Mouse (Mus musculus) heart, postnatal 0 days (tissue): ENCODE data around the gene Rrnad1.

Experiments
- CTCF ChIP-seq: IDR thresholded peaks from 2 replicates; pipeline ENCODE4 v1.5.1; 2016; ENCODE audit warnings: antibody characterized with exemption, control low read depth, low read depth
- EP300 ChIP-seq: IDR thresholded peaks from 2 replicates; pipeline ENCODE4 v1.6.1; 2016; ENCODE audit warnings: antibody characterized with exemption, low read depth

DNA sequence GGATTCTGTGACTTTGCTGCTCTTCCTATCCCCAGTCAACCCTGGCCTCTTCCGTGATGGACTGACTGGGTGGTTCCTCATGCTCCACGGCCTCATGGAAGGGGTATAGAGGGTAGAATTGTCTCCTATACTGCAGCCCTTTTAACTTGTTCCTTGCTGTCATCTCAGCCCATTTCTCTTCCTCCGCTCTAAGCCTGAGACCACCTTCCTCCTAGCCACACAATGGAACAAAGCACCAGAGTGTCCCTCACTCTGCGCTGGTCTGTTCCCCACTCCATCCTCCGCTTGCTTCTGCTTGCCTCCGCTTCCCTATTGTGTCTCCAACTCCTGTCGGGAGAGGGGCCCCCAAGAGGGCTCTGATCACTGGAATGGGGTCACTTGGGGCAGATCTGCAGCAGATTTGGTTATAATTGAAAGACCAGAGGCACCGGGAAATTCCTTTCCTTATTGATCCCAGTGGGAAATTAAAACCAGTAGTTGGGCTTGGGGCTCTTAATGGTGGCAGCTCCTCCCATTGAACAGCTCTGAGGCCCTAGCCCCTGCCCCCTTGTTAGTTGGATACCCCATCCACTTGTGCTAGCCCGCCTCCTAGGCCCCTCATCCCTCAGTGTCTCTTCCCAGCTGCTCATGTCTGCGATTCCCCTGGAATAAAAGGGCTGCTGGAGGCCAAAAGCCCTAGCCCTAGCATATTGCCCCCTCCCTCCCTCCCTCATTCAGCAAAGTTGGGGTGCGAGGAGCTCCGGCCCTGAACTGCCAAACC is 15.4 kb upstream of the Rrnad1 start:
- TF ChIP-seq CTCF, result no peak
- no peak for TF ChIP-seq EP300
